Mouse (Mus musculus): ENCODE measurements at regions not wholly inside any gene's neighbourhood (a gene's known extent, or its start where the extent isn't known, plus 50 kb on each side); places are given as distances from the start of the nearest gene placed in this dataset.

DNA sequence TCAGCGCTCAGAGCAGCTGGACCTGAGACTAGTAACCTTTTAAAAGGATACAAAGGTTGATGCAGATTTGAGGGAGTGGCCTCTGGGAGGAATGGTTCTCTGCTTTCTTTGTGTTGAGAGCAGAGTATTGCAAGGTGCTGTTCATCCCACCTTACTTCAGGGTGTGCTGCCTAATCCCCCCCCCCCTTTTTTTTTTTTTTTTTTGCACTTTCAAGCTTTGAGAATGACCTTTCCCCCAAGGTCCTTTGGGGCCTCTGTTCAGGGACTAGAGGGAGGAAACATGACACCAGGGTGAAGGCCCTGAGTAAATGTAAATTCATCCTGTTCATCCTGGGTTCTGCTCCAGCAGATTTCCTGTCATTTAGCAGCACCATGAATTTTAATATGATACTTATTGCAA, 204.4 kb upstream of the Clec14a start:
- no peak for ATAC-seq (ENCODE audit: poor library complexity, severe bottlenecking)

GRCm38 (mm10) chr12:58460465-58460864, 191.4 kb upstream of the Clec14a start:
- no peak for ATAC-seq (ENCODE audit: poor library complexity, severe bottlenecking)

DNA sequence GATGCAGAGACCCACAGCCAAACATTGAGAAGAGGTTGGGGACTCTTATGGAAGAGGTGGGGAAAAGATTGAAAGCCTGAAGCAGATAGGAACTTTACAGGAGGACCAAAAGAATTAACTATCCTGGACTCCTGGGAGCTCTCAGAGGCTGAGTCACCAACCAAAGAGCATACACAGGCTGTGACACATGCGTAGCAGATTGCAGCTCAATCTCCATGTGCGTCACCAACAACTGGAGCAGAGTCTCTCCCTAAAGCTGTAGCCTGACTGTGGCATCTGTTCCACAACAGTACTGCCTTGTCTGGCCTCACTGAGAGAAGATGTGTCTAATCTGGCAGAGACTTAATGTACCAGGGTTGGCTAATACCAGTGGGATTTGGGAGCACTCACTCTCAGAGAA, 185.7 kb upstream of the Clec14a start:
- ATAC-seq (ENCODE audit: poor library complexity, severe bottlenecking), result no peak

- ATAC-seq (ENCODE audit: poor library complexity, severe bottlenecking), result no peak
Observed at GRCm38 (mm10) chr12:58443007-58443406, 173.9 kb upstream of the Clec14a start.

GRCm38 (mm10) chr12:58441962-58442361, 172.9 kb upstream of the Clec14a start:
- no peak for ATAC-seq (ENCODE audit: poor library complexity, severe bottlenecking)

DNA sequence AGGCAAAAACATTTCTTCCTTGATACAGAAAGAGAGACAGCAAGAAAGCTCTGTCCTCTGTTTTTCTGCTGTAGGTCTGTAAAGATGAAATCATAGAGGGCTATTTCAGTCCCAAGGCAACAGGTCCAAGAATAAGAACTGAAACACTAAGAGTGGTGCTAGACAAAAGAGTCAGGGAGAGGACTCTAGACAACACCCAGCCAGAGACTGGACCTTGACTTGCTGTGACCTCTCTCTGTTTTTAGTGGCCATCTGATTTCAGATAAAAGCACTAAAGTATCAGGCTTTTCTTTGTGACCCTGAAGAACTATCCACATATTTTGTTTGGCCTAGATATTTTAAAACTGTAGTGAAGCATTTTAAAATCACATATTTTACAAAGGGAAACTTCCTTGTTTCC, 171.6 kb upstream of the Clec14a start:
- no peak for ATAC-seq (ENCODE audit: poor library complexity, severe bottlenecking)

GRCm38 (mm10) chr12:58437031-58437430, 167.9 kb upstream of the Clec14a start:
- no peak for ATAC-seq (ENCODE audit: poor library complexity, severe bottlenecking)

- no peak for ATAC-seq (ENCODE audit: poor library complexity, severe bottlenecking)
Observed at GRCm38 (mm10) chr12:58434504-58434903, 165.4 kb upstream of the Clec14a start.

DNA sequence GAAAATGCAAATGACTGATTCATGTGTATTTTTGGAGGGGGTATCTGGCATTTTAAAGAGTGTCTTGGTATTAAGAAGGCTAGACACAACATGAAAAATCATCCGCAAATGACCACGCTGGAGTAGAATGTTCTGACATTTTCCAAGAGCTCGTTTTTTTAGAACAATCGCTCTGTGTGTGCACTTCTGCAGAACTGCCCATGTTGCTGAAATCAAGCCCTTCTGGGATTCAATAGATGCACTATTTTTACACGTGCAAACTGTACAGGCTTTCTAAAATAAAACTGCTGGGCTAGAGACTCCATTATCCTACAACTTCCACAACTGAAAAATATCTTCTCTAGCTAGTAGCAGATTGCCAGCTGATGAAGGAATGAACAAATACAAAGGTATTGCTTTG, 160.8 kb upstream of the Clec14a start:
- ATAC-seq (ENCODE audit: poor library complexity, severe bottlenecking), result no peak

DNA sequence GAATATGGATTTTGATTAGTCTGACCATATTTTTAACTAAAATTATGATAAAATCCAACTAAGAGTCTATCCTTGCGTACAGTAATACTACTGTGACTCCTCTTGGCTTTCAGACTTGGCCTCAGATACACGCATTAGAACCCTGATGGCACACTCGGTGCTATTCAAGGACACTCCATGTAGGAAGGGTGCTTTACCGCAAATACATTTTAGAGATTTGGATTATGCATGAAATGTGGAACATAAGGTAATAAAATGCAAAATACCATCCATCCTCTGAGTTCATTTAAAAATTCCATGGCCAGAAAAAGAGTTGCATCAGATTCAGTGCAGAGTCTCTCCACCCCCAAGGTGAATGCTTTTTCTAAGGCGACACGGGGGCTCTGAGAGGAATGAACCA, 157.7 kb upstream of the Clec14a start:
- no peak for ATAC-seq (ENCODE audit: poor library complexity, severe bottlenecking)

- ATAC-seq (ENCODE audit: poor library complexity, severe bottlenecking), result no peak
Observed at GRCm38 (mm10) chr12:58425961-58426360, 156.9 kb upstream of the Clec14a start.

GRCm38 (mm10) chr12:58423581-58423980, 154.5 kb upstream of the Clec14a start:
- ATAC-seq (ENCODE audit: poor library complexity, severe bottlenecking), result no peak

GRCm38 (mm10) chr12:58401904-58402303, 132.8 kb upstream of the Clec14a start:
- ATAC-seq (ENCODE audit: poor library complexity, severe bottlenecking), result no peak

DNA sequence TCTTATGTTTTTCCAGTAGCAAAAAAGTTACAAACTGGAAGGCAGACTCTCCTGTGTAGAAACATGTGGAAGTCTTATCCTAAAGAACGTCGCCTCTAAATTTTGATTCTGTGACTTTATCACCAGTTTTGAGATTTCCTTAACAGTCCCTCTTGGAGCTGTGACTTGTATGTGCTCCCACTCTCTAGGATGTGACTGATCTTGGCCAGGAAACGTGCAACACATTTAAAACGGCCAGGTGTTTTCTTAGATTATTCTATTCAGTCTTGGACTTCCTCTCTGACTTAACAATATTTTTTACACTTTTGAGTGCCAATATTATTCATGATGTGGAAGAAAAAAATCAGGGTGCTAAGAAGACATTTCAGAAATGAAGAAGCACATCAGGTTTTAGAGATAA, 91.2 kb upstream of the Clec14a start:
- no peak for ATAC-seq (ENCODE audit: poor library complexity, severe bottlenecking)

DNA sequence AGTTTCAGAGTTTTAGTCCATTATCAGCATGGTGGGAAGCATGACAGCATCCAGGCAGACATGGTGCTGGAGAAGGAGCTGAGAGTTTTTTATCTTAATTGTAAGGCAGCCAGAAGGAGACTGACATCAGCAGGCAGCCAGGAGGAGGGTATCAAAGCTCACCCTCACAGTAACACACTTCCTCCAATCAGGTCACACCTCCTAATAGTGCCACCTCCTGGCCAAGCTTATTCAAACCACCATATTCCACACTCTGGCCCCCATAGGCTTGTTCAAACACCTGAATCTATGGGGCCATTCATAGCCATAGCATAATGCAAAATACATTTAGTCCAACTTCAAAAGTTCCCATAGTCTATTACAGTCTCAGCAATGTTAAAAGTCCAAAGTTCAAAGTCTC, 65.1 kb upstream of the Clec14a start:
- no peak for ATAC-seq (ENCODE audit: poor library complexity, severe bottlenecking)

GRCm38 (mm10) chr12:58329913-58330312, 60.8 kb upstream of the Clec14a start:
- ATAC-seq (ENCODE audit: poor library complexity, severe bottlenecking), result no peak

DNA sequence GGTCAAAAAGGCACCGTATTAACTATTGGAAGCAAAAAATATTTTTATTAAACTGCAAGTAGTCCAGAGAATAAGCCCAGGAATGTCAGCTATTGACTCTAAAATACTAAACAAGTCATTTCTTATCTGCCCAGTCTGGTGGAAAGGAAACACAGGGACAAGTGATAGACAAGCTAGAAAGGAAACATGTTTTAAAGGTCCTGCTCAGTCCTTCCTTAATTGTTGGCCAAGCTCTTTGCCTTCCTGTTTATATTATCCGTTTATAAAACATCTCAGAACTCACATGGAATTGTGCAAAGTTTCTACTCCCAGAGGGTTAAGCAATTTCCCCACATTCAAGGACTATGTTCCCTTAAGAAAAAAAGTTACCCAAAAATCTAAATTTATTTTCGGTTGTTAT, 54.9 kb upstream of the Clec14a start:
- no peak for ATAC-seq (ENCODE audit: poor library complexity, severe bottlenecking)
